Mouse (Mus musculus) layer of hippocampus, adult 2 months (tissue): Measurements from ENCODE around the gene Phactr4. TPM values are rescaled to one million over a fixed set of nuclear protein-coding genes. Genes with fewer than 3 reads are reported as not detected.

ENCODE experiments used
- DNase-seq, 2 experiments: peaks; one replicate each; pipeline ENCODE4 v3.0.0; 2022; ENCODE audit warnings: low spot score in 2 of 2
- H3K27ac ChIP-seq: fragments of 200-600 bp; 2 replicates; pipeline ENCODE4 v1.8.1; 2022
- H3K4me3 ChIP-seq: fragments of 200-600 bp; 2 replicates; pipeline ENCODE4 v1.8.1; 2022; ENCODE audit warnings: mild to moderate bottlenecking
- CTCF ChIP-seq: fragments of 200-600 bp; conservative IDR thresholded peaks from 2 replicates; pipeline ENCODE4 v1.8.1; 2022; ENCODE audit warnings: antibody characterized with exemption, mild to moderate bottlenecking, moderate library complexity
- total RNA-seq, 2 experiments: library from RNA; stranded (reverse); gene quantifications; 2 replicates each; pipeline ENCODE4 v1.2.3; 2021

Phactr4 gene
- total RNA-seq, 2 experiments from 2014 or later: 10.6 to 11.4 TPM

- no peak overlapping the region for H3K27ac ChIP-seq
- TF ChIP-seq CTCF: no peak
- no peak for DNase-seq
- no peak overlapping the region for H3K4me3 ChIP-seq
These were observed 41.2 kb downstream of the Phactr4 start for GRCm38 (mm10) chr4:132380965-132381616.

GRCm38 (mm10) chr4:132373820-132374219 lies 48.5 kb downstream of the Phactr4 start:
- DNase-seq: no peak
- no peak overlapping the region for H3K27ac ChIP-seq
- H3K4me3 ChIP-seq: no peak overlapping the region
- no peak for TF ChIP-seq CTCF

GRCm38 (mm10) chr4:132369953-132370750 lies 52.1 kb downstream of the Phactr4 start:
- H3K4me3 ChIP-seq: no peak overlapping the region
- DNase-seq: no peak
- no peak for TF ChIP-seq CTCF
- no peak overlapping the region for H3K27ac ChIP-seq

GRCm38 (mm10) chr4:132367480-132368201 lies 54.6 kb downstream of the Phactr4 start:
- no peak for TF ChIP-seq CTCF
- DNase-seq: no peak
- Histone ChIP-seq H3K4me3 (no peak overlapping the region), H3K27ac (no peak overlapping the region)

- Histone ChIP-seq H3K4me3 (no peak overlapping the region), H3K27ac (peak overlapping the region; percentile 28; the same call in 1 of the 2 replicates)
- no peak for TF ChIP-seq CTCF
- DNase-seq: no peak
These were observed 56.7 kb downstream of the Phactr4 start for GRCm38 (mm10) chr4:132365450-132366060.

- Histone ChIP-seq H3K27ac (no peak overlapping the region), H3K4me3 (no peak overlapping the region)
- DNase-seq: no peak
- no peak for TF ChIP-seq CTCF
These were observed 58.8 kb downstream of the Phactr4 start for GRCm38 (mm10) chr4:132363487-132363886.

GRCm38 (mm10) chr4:132359510-132359909 lies 62.8 kb downstream of the Phactr4 start:
- Histone ChIP-seq H3K4me3 (no peak overlapping the region), H3K27ac (no peak overlapping the region)
- TF ChIP-seq CTCF: no peak
- DNase-seq: no peak

GRCm38 (mm10) chr4:132356170-132356569 lies 66.1 kb downstream of the Phactr4 start:
- DNase-seq: peak in 1 of 2 experiments; percentile 48
- Histone ChIP-seq H3K4me3 (peak overlapping the region; percentile 40), H3K27ac (peak overlapping the region; percentile 32; the same call in 1 of the 2 replicates)
- TF ChIP-seq CTCF: no peak

GRCm38 (mm10) chr4:132355403-132355802 lies 66.9 kb downstream of the Phactr4 start:
- no peak for DNase-seq
- H3K4me3 ChIP-seq: no peak overlapping the region
- TF ChIP-seq CTCF: no peak
- H3K27ac ChIP-seq: no peak overlapping the region

GRCm38 (mm10) chr4:132354571-132354970 lies 67.7 kb downstream of the Phactr4 start:
- Histone ChIP-seq H3K4me3 (no peak overlapping the region), H3K27ac (no peak overlapping the region)
- no peak for TF ChIP-seq CTCF
- no peak for DNase-seq

GRCm38 (mm10) chr4:132353481-132353885 lies 68.8 kb downstream of the Phactr4 start, which contains the start of gene Rcc1:
Gene Rcc1, minus strand, starts transcription at chr4:132353605.
- DNase-seq: peak; percentile 84 to 86
- peak; percentile 24; the same call in 1 of the 2 replicates for TF ChIP-seq CTCF
- peak within 1 kb of the TSS; percentile 76 for H3K4me3 ChIP-seq
- peak within 1 kb of the TSS; percentile 96 for H3K27ac ChIP-seq

GRCm38 (mm10) chr4:132352739-132353138 lies 69.5 kb downstream of the Phactr4 start:
- no peak for DNase-seq
- peak overlapping the region; percentile 96 for H3K27ac ChIP-seq
- H3K4me3 ChIP-seq: peak overlapping the region; percentile 76
- TF ChIP-seq CTCF: 0 out of 2 replicates have a peak, but pooled peaks have one; percentile 3
